Comparison of ENCODE assay signal across 11 mouse cellular contexts in genomic region chr7:71379826-71380825, GRCm38 (mm10). TPM values are rescaled to one million over a fixed set of nuclear protein-coding genes. Genes with fewer than 3 reads are reported as not detected.
DNase-seq lines count a peak whose midpoint lies in the region; ATAC-seq lines count a peak whose summit lies in the region.
"Had no signal": no experiment of that assay in that cellular context is flagged by ENCODE, and none has a peak within 500 bp of the region (broad histone marks: within the 10 kb centered on the region; RNA-seq: fewer than 3 reads in every experiment).

No protein-coding gene starts in this region.

- H3K27me3 ChIP-seq in heart, embryonic 11.5 days (ENCODE audit: control insufficient read depth, insufficient read depth, low read length), result no peaks in the 10 kb centered on the region
- H3K27me3 ChIP-seq in lung, embryonic 16.5 days (ENCODE audit: control insufficient read depth, insufficient read depth, low read depth, low read length), result no peaks in the 10 kb centered on the region
- no peaks in the 10 kb centered on the region for H3K27me3 ChIP-seq in embryonic facial prominence, embryonic 14.5 days (replicated peaks; ENCODE audit: control insufficient read depth, insufficient read depth, low read length)
- peaks cover 6% of the 10 kb centered on the region for H3K27me3 ChIP-seq in midbrain, embryonic 14.5 days (ENCODE audit: control insufficient read depth, insufficient read depth, low read length)

- H3K36me3 ChIP-seq in heart, embryonic 11.5 days (ENCODE audit: control insufficient read depth, insufficient read depth, low read length), result no peaks in the 10 kb centered on the region
- H3K36me3 ChIP-seq in lung, embryonic 16.5 days (ENCODE audit: control insufficient read depth, insufficient read depth, low read length), result no peaks in the 10 kb centered on the region
- H3K36me3 ChIP-seq in embryonic facial prominence, embryonic 14.5 days (ENCODE audit: control insufficient read depth, insufficient read depth, low read length), result no peaks in the 10 kb centered on the region
- H3K36me3 ChIP-seq in midbrain, embryonic 14.5 days (ENCODE audit: control insufficient read depth, insufficient read depth, low read length), result no peaks in the 10 kb centered on the region

- peaks cover 28% of the 10 kb centered on the region for H3K4me1 ChIP-seq in heart, embryonic 11.5 days (ENCODE audit: control insufficient read depth, insufficient read depth, low read length)
- peaks cover 30% of the 10 kb centered on the region for H3K4me1 ChIP-seq in lung, embryonic 16.5 days (replicated peaks; ENCODE audit: control insufficient read depth, insufficient read depth, low read length)
- peaks cover 4% of the 10 kb centered on the region; the same call in 1 of the 2 replicates for H3K4me1 ChIP-seq in embryonic facial prominence, embryonic 14.5 days (ENCODE audit: control insufficient read depth, insufficient read depth, low read length)
- peaks cover 4% of the 10 kb centered on the region; the same call in 1 of the 2 replicates for H3K4me1 ChIP-seq in midbrain, embryonic 14.5 days (ENCODE audit: control insufficient read depth, insufficient read depth, low read length)

- H3K4me3 ChIP-seq in heart, embryonic 11.5 days (ENCODE audit: low read depth, low read length), result no peak overlapping the region
- H3K4me3 ChIP-seq in lung, embryonic 16.5 days (ENCODE audit: low read length), result no peak overlapping the region
- H3K4me3 ChIP-seq in embryonic facial prominence, embryonic 14.5 days (ENCODE audit: low read depth, low read length), result no peak overlapping the region
- H3K4me3 ChIP-seq in midbrain, embryonic 14.5 days (replicated peaks; ENCODE audit: low read depth, low read length), result no peak overlapping the region

- H3K27ac ChIP-seq in heart, embryonic 11.5 days (ENCODE audit: low read depth, low read length), result peak overlapping the region; percentile 59
- peak overlapping the region; percentile 92 for H3K27ac ChIP-seq in lung, embryonic 16.5 days (ENCODE audit: low read length)
- H3K27ac ChIP-seq in embryonic facial prominence, embryonic 14.5 days (replicated peaks; ENCODE audit: low read depth, low read length), result no peak overlapping the region
- no peak overlapping the region for H3K27ac ChIP-seq in midbrain, embryonic 14.5 days (replicated peaks; ENCODE audit: low read depth, low read length)

- H3K9me3 ChIP-seq in heart, embryonic 11.5 days (replicated peaks; ENCODE audit: control insufficient read depth, low read length), result no peaks in the 10 kb centered on the region
- H3K9me3 ChIP-seq in lung, embryonic 16.5 days (ENCODE audit: control insufficient read depth, low read length), result no peaks in the 10 kb centered on the region
- no peaks in the 10 kb centered on the region for H3K9me3 ChIP-seq in embryonic facial prominence, embryonic 14.5 days (ENCODE audit: control insufficient read depth, low read length)
- H3K9me3 ChIP-seq in midbrain, embryonic 14.5 days (ENCODE audit: control insufficient read depth, low read length), result no peaks in the 10 kb centered on the region

- intact Hi-C loops in heart, postnatal 36 days (cut with DNase I), result loop anchor here (2.0 to 10.0 kb wide), 3 partner anchors 327 to 585 kb away; no protein-coding TSS in a partner anchor

- 0 out of 2 replicates have a peak, but pooled peaks have one; percentile 59 for ATAC-seq in heart, embryonic 11.5 days (replicated peaks; ENCODE audit: insufficient number of reproducible peaks, low FRiP score, low TSS enrichment)
- ATAC-seq in lung, embryonic 16.5 days (ENCODE audit: low read depth), result peak; percentile 12; the same call in 1 of the 2 replicates
- peak; percentile 64 for ATAC-seq in embryonic facial prominence, embryonic 14.5 days (ENCODE audit: low read depth)
- ATAC-seq in midbrain, embryonic 14.5 days (ENCODE audit: low FRiP score, low TSS enrichment), result no peak
- no peak for ATAC-seq in megakaryocyte-erythroid progenitor cell, adult 5-6 weeks (replicated peaks; ENCODE audit: low FRiP score, low TSS enrichment, poor library complexity, severe bottlenecking)

- H3K9ac ChIP-seq in heart, embryonic 11.5 days (ENCODE audit: low read depth, low read length), result no peak overlapping the region
- peak overlapping the region; percentile 50 for H3K9ac ChIP-seq in lung, embryonic 16.5 days (ENCODE audit: low read length)
- H3K9ac ChIP-seq in embryonic facial prominence, embryonic 14.5 days (ENCODE audit: low read depth, low read length), result no peak overlapping the region
- no peak overlapping the region for H3K9ac ChIP-seq in midbrain, embryonic 14.5 days (replicated peaks; ENCODE audit: low read length)

- H3K4me2 ChIP-seq in heart, embryonic 11.5 days, result peak overlapping the region; percentile 44
- peak overlapping the region; percentile 24 for H3K4me2 ChIP-seq in lung, embryonic 16.5 days (ENCODE audit: low read depth, low read length)
- H3K4me2 ChIP-seq in embryonic facial prominence, embryonic 14.5 days (ENCODE audit: low read depth, low read length), result peak overlapping the region; percentile 0; the same call in 1 of the 2 replicates
- H3K4me2 ChIP-seq in midbrain, embryonic 14.5 days (ENCODE audit: low read length), result no peak overlapping the region

- no peak for DNase-seq in heart, postnatal 36 days
- DNase-seq in lung, postnatal 10 days, result no peak
- peak; percentile 73 for DNase-seq in embryonic facial prominence, embryonic 14.5 days (ENCODE audit: low spot score)
- DNase-seq in midbrain, embryonic 14.5 days, result peak; percentile 49
- DNase-seq in adrenal gland, postnatal 4 days (ENCODE audit: low spot score in 2 of 2), result no peak

- WGBS in heart, embryonic 11.5 days (ENCODE audit: insufficient replicate concordance), result 8% methylated on average over 18 of the region's 18 CpGs
- 18% methylated on average over 18 of the region's 18 CpGs for WGBS in lung, embryonic 16.5 days
- 21% methylated on average over 18 of the region's 18 CpGs for WGBS in embryonic facial prominence, embryonic 14.5 days
- WGBS in midbrain, embryonic 14.5 days, result 5% methylated on average over 18 of the region's 18 CpGs

RNA-seq across cellular contexts. Expression of gene Gm10295, which starts 28.8 kb away (rescaled TPM):
- polyA plus RNA-seq in heart, embryonic 11.5 days (2014; fragmentation: Nextera tagmentation; extraction: Ambion mirVana), result not detected in 2 replicates
- not detected for total RNA-seq in heart, postnatal 36 days (2021)
- polyA plus RNA-seq in lung, embryonic 16.5 days (2015; fragmentation: Nextera tagmentation; extraction: Ambion mirVana), result 0.05 TPM in 1 of 2 replicates, not detected in the other
- not detected in 2 replicates for polyA plus RNA-seq in embryonic facial prominence, embryonic 14.5 days (2014; fragmentation: Nextera tagmentation; extraction: Ambion mirVana)
- polyA plus RNA-seq in midbrain, embryonic 14.5 days (2014; fragmentation: Nextera tagmentation; extraction: Ambion mirVana), result not detected in 2 replicates
- not detected for total RNA-seq in adrenal gland, postnatal 4 days (2021)
- not detected in 2 replicates for total RNA-seq in megakaryocyte-erythroid progenitor cell, adult 5-6 weeks (2014; fragmentation: Nextera tagmentation)
- not detected in 2 replicates for total RNA-seq in megakaryocyte-erythroid progenitor cell, adult 5-6 weeks (2017)
- polyA plus RNA-seq: cerebellum, adult 2 months; frontal cortex, adult 2 months; limb, embryonic 14.5 days had no signal

Comparison
In these comparisons a context has a peak if more than half of its experiments do, and no peak if none do; other contexts are left out.
1. ATAC-seq: peak in heart, embryonic 11.5 days (single experiment), lung, embryonic 16.5 days (single experiment) and embryonic facial prominence, embryonic 14.5 days (single experiment); none in midbrain, embryonic 14.5 days (single experiment) and megakaryocyte-erythroid progenitor cell, adult 5-6 weeks (single experiment).
2. H3K27ac ChIP-seq: peak in heart, embryonic 11.5 days (single experiment) and lung, embryonic 16.5 days (single experiment); none in embryonic facial prominence, embryonic 14.5 days (single experiment) and midbrain, embryonic 14.5 days (single experiment).
3. DNase-seq: peak in embryonic facial prominence, embryonic 14.5 days (single experiment) and midbrain, embryonic 14.5 days (single experiment); none in heart, postnatal 36 days (0 of 2), lung, postnatal 10 days (single experiment) and adrenal gland, postnatal 4 days (0 of 2).